Mouse (Mus musculus) embryonic facial prominence, embryonic 11.5 days (tissue): ENCODE measurements around the gene Abcf2. TPM values are rescaled to one million over a fixed set of nuclear protein-coding genes. Genes with fewer than 3 reads are reported as not detected.

Experiments used
- ATAC-seq: fragments of 200-750 bp; cut with Nextera tagmentation; replicated peaks from 2 replicates; pipeline ENCODE4 v1.8.0; 2017; ENCODE audit warnings: low read depth; ENCODE audit not compliant: insufficient number of reproducible peaks, low FRiP score, low TSS enrichment
- DNase-seq: peaks from one replicate; pipeline ENCODE4 v3.0.0-alpha.2; 2015; ENCODE audit warnings: low spot score
- H3K27ac ChIP-seq: fragments of 300-500 bp; sonication (generic); replicated peaks from 2 replicates; pipeline ENCODE4 v1.5.1; 2014; ENCODE audit warnings: mild to moderate bottlenecking, low read depth, low read length, control low read depth
- H3K27me3 ChIP-seq: fragments of 300-500 bp; sonication (generic); 2 replicates; pipeline ENCODE4 v1.6.1; 2014; ENCODE audit warnings: mild to moderate bottlenecking, low read length, moderate library complexity, mixed read lengths; ENCODE audit not compliant: control insufficient read depth, insufficient read depth
- H3K36me3 ChIP-seq: fragments of 300-500 bp; sonication (generic); replicated peaks from 2 replicates; pipeline ENCODE4 v1.6.1; 2014; ENCODE audit warnings: low read depth, mild to moderate bottlenecking, low read length, moderate library complexity, mixed read lengths; ENCODE audit not compliant: control insufficient read depth, insufficient read depth
- H3K4me1 ChIP-seq: fragments of 300-500 bp; sonication (generic); 2 replicates; pipeline ENCODE4 v1.6.1; 2014; ENCODE audit warnings: low read length, mixed read lengths; ENCODE audit not compliant: control insufficient read depth, insufficient read depth
- H3K4me2 ChIP-seq: fragments of 300-500 bp; sonication (generic); 2 replicates; pipeline ENCODE4 v1.6.1; 2014; ENCODE audit warnings: low read depth, mild to moderate bottlenecking, control low read depth, low read length, moderate library complexity
- H3K4me3 ChIP-seq: fragments of 300-500 bp; sonication (generic); 2 replicates; pipeline ENCODE4 v1.5.1; 2014; ENCODE audit warnings: low read depth, low read length, control low read depth
- H3K9ac ChIP-seq: fragments of 300-500 bp; sonication (generic); replicated peaks from 2 replicates; pipeline ENCODE4 v1.6.1; 2014; ENCODE audit warnings: mild to moderate bottlenecking, control low read depth, low read length
- H3K9me3 ChIP-seq: fragments of 300-500 bp; sonication (generic); replicated peaks from 2 replicates; pipeline ENCODE4 v1.6.1; 2016; ENCODE audit warnings: mild to moderate bottlenecking, low read length, inconsistent platforms, mixed read lengths; ENCODE audit not compliant: control insufficient read depth
- WGBS: fragments of 180-500 bp; shearing (Covaris S2); extraction: QIAGEN DNeasy Blood & Tissue Kit; methylation state at CpG from one replicate; pipeline ENCODE4 v1.1.7; 2014; 5-methylcytosine and 5-hydroxymethylcytosine counted together
- polyA plus RNA-seq: library from polyadenylated mRNA; unstranded; fragments of >200 nt; fragmentation: Nextera tagmentation; extraction: Ambion mirVana; gene quantifications from 2 replicates; pipeline ENCODE4 v1.2.1, GENCODE M21; 2014

The Abcf2 gene
- polyA plus RNA-seq, 1 experiment from 2014 or later: 159 TPM

DNA sequence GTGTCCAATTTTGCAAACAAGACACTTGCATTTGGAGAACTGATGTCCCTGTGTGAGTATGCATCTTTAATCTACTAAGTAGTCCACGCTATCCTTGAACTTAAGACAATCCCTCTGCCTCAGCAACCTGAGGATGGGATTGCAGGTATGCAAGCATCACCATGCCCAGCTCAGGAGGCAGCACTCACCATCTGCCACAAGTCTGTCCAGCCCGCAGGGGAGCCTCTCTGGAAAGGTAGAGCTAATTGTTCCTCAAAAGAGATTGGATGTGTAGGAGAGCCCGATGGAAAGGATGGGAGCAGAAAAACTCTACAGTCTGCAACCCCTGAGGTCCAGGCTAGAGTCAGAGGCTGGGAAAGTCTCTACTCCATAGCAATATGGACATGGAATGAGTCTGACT is 41.7 kb upstream of the Abcf2 start:
- H3K9me3 ChIP-seq: no peaks in the 10 kb centered on the region
- no peak overlapping the region for H3K9ac ChIP-seq
- no peaks in the 10 kb centered on the region for H3K36me3 ChIP-seq
- DNase-seq (no peak), ATAC-seq (no peak)
- WGBS: 81% methylated on average over 3 of the region's 3 CpGs
- no peak overlapping the region for H3K4me3 ChIP-seq
- no peak overlapping the region for H3K4me2 ChIP-seq
- no peaks in the 10 kb centered on the region for H3K4me1 ChIP-seq
- H3K27me3 ChIP-seq: peaks cover 4% of the 10 kb centered on the region; the same call in 1 of the 2 replicates
- H3K27ac ChIP-seq: no peak overlapping the region

DNA sequence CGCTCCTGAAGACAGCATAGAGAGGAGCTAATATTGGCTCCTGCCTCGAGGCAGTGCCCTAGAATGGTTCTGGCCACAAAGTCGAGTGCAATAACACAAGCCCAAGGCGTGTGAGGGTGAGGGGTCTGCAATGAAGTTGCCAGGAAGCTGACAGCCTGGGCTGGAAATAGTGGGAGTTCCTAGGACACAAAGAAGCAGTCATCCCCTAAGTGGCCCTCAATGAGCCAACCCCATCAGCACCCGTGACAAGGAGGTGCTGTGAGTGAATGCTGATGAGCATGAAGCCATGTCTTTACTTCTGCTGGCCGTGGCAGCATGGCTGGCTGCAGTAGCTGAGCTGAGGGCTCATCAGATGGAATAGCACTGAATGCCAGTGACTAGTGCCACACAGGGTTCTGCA is 37.8 kb upstream of the Abcf2 start:
- H3K4me2 ChIP-seq: no peak overlapping the region
- H3K27me3 ChIP-seq: no peaks in the 10 kb centered on the region
- ATAC-seq (no peak), DNase-seq (no peak)
- no peaks in the 10 kb centered on the region for H3K9me3 ChIP-seq
- no peaks in the 10 kb centered on the region for H3K4me1 ChIP-seq
- no peak overlapping the region for H3K4me3 ChIP-seq
- no peak overlapping the region for H3K27ac ChIP-seq
- no peaks in the 10 kb centered on the region for H3K36me3 ChIP-seq
- no peak overlapping the region for H3K9ac ChIP-seq
- WGBS: 67% methylated on average over 6 of the region's 6 CpGs

DNA sequence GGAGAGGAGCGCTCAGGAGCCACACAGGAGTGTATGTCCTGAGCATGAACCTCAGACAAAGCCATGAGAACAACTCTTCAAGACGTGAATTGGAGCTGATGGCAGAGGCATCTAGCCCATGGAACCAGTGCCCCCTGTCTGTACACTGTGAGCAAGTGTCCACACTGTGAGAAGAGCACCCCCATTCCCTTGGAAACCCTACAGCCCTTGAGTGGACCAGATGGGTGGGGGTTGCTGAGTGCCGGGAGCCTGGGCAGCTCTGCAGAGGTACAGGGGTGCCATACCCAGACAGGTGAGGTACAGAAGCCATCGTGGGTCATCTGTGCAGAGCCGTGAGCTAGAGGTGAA is 35.0 kb upstream of the Abcf2 start:
- Histone ChIP-seq H3K4me3 (no peak overlapping the region), H3K36me3 (no peaks in the 10 kb centered on the region), H3K4me2 (no peak overlapping the region), H3K27me3 (no peaks in the 10 kb centered on the region), H3K9ac (no peak overlapping the region), H3K4me1 (no peaks in the 10 kb centered on the region), H3K9me3 (no peaks in the 10 kb centered on the region), H3K27ac (no peak overlapping the region)
- WGBS: 69% methylated on average over 5 of the region's 5 CpGs
- DNase-seq (no peak), ATAC-seq (no peak)

DNA sequence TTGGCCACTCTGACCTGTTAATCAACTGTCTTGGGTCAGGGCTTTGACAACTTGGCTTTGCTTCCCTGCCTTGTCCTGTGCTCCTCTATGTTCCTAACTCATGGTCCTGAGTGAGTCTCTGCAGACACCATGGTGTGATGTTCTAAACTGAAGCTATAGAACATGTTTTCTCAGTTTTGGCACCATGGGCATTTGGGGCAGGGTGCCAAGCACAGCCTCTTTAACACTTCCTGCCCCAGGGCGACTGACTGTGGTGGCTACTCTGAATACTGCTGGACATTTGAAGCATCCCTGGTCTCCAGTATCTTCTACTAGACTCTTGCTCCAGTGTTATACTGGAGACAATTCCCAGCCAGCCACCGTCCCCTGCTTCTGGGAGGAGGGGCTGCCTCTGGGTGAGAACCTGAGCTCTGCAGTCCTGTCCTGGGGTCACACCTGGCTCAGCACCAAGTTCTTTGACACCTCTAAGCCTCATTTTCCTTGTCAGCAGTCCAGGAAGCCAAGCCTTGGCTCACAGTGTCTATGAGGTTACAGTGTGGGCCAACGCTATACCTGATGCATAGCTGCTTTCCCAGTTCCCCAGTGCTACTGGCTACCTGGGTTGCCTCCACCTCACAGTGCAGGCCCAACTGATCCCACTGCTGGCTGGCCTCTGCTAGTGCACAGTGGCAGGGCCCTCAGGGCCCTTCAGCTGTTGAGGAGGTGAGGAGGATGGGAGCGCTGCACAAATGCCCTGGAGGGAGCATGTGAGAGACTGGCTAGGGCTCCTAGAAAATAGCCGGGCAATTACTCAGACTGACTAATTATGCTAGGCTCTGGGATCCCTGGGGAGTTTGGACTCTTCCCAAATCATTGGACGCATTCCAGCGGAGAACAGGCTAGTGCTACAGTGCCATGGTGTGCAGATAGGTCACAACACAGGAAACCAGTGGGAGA is 34.4 kb upstream of the Abcf2 start:
- 51% methylated on average over 7 of the region's 7 CpGs for WGBS
- Histone ChIP-seq H3K4me2 (no peak overlapping the region), H3K4me1 (no peaks in the 10 kb centered on the region), H3K27ac (no peak overlapping the region), H3K4me3 (no peak overlapping the region), H3K36me3 (no peaks in the 10 kb centered on the region), H3K9me3 (no peaks in the 10 kb centered on the region), H3K27me3 (no peaks in the 10 kb centered on the region), H3K9ac (no peak overlapping the region)
- ATAC-seq: 0 out of 2 replicates have a peak, but pooled peaks have one; percentile 29
- DNase-seq: no peak

DNA sequence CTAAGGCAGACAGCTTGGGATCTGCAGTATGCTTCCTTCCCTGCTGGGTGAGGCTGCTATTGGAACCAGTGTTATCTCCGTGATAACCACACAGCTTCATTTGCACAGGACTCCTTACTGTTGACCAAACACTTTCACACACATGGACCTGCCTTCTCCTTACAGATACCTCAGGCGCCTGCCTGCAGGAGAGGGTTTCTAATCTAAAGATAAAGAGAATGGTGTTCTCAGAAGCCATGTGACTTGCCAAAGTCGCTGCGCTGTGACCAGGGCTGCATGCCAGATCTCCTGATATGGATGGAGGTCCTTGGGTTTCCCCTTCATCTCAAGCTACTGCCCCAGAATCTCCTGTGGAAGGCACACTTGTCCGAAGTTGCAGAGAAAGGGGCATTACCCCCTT is 32.1 kb upstream of the Abcf2 start:
- ATAC-seq: no peak
- no peaks in the 10 kb centered on the region for H3K36me3 ChIP-seq
- no peak overlapping the region for H3K4me2 ChIP-seq
- no peaks in the 10 kb centered on the region for H3K27me3 ChIP-seq
- 56% methylated on average over 5 of the region's 5 CpGs for WGBS
- no peaks in the 10 kb centered on the region for H3K9me3 ChIP-seq
- no peak for DNase-seq
- H3K27ac ChIP-seq: no peak overlapping the region
- H3K4me3 ChIP-seq: no peak overlapping the region
- H3K4me1 ChIP-seq: peaks cover 8% of the 10 kb centered on the region; the same call in 1 of the 2 replicates
- no peak overlapping the region for H3K9ac ChIP-seq

DNA sequence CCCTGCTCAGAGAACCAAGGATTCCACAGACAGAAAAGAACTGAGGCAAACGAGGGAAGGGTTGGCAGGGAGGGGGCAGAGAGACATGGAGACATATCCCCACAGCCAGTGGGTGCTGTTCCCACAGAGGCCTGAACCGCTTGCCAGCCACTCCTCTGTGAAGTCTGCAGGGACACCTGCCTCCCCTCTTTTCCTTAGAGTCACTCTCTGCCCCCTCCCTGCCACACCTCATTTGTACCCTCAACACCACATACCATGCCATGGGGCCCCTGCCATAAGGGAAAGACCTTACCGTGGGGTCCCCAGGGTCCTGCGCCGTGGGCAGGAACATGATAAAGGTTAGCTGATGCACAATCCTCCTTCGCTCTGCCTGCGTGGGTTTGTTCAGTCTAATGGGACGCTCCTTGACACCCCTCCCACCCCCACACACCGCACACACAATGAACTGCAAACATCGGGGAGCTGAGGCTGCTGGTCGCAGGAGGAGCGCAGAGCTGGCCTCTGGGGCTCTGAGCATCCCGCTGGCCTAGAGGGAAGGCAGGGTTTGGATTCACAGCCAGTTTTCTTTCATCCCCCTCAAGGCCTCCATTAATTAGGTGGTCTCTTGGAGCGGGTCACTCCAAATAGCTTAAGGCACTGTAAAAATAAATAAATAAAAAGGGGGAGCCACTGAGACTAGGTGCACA is 28.9 kb upstream of the Abcf2 start:
- Histone ChIP-seq H3K4me1 (peaks cover 21% of the 10 kb centered on the region), H3K27ac (peak overlapping the region; percentile 61; the same call in 1 of the 2 replicates), H3K36me3 (no peaks in the 10 kb centered on the region), H3K27me3 (no peaks in the 10 kb centered on the region), H3K4me3 (no peak overlapping the region), H3K9ac (peak overlapping the region; percentile 74), H3K4me2 (peak overlapping the region; percentile 47), H3K9me3 (no peaks in the 10 kb centered on the region)
- 17% methylated on average over 14 of the region's 14 CpGs for WGBS
- no peak for DNase-seq
- no peak for ATAC-seq

DNA sequence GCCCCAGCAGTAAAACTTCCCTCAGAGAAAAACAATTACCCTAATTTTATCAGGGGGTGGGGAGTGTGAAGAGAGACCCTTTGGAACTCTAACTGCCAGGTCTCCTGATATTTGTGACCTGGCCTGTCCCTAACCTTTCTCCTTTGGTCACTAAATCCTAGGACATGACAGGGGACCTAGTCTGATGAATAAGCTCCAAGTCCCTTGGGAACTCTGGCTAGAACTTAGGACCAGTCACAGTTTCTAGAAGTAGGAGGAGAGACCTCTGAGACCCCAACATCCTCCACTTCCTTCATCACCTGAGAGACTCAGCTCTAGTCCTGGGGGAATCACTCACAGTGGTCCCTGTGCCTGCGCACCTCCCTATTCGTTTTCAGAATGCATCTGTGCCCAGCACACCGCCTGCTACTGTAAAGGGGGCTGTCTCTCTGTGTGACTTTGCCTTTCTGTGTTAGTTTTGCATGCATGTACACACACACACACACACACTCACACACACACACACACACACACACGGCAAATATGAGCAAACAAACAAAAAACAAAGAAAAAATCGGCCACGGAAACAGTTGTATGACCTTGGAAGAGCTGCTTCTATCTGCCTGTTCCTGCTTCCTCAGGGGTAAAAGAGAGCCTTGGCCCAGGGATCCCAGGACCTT is 28.2 kb upstream of the Abcf2 start:
- Histone ChIP-seq H3K9ac (peak overlapping the region; percentile 74), H3K4me3 (peak overlapping the region; percentile 49), H3K4me1 (peaks cover 21% of the 10 kb centered on the region), H3K9me3 (no peaks in the 10 kb centered on the region), H3K4me2 (peak overlapping the region; percentile 47), H3K36me3 (no peaks in the 10 kb centered on the region), H3K27me3 (peaks cover 2% of the 10 kb centered on the region; the same call in 1 of the 2 replicates), H3K27ac (peak overlapping the region; percentile 85)
- ATAC-seq (no peak), DNase-seq (peak; percentile 36)
- 9% methylated on average over 6 of the region's 6 CpGs for WGBS
